Mouse (Mus musculus): ENCODE results near the gene Erc2. TPM values are rescaled to one million over a fixed set of nuclear protein-coding genes. Genes with fewer than 3 reads are reported as not detected.

Erc2 gene
- polyA plus RNA-seq, 1 experiment from 2014 or later = 2.7 TPM

DNA sequence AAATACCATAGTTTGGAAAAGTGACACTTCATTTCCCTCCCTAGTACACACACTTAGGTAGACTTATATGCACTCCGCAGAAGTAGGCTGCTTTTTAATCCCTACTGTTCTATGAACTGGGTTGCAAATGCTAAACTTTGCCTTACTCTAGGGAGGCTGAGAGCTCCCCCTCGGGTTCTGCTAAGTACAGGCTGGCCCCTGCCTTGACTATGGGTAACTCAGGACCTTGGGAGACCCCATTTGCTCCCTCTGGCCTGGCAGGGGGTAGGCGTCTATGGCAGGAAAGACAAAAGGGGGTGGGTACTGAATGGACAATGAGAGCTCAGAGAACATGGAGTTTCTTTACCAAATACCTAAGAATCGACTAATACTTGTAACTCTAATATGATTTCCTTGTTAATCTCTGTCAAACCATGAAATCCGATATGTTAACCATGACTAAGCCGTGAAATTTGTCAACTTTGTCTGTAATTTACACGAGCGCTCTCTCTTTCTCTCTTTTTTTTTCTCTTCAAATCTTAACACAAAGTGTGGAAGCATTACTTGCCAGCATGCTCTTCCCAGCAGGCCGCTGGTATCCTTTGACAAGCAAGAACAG is 754.1 kb downstream of the Erc2 start:
- no peaks in the 10 kb centered on the region for H3K9me3 ChIP-seq (replicated peaks; ENCODE audit: control insufficient read depth, low read length)
- WGBS = 51% methylated on average over 9 of the region's 9 CpGs
- ATAC-seq (ENCODE audit: insufficient read depth, low FRiP score) = no peak
- H3K27me3 ChIP-seq (ENCODE audit: control insufficient read depth, insufficient read depth, low read length) = no peaks in the 10 kb centered on the region
- H3K9ac ChIP-seq (ENCODE audit: low read length) = no peak overlapping the region
- H3K36me3 ChIP-seq (ENCODE audit: control insufficient read depth, insufficient read depth, low read length) = no peaks in the 10 kb centered on the region
- H3K4me2 ChIP-seq (ENCODE audit: low read depth, low read length) = 0 out of 2 replicates have a peak overlapping the region, but pooled peaks have one; percentile 12
- peaks cover 6% of the 10 kb centered on the region; the same call in 1 of the 2 replicates for H3K4me1 ChIP-seq (ENCODE audit: control insufficient read depth, insufficient read depth, low read length)
- H3K27ac ChIP-seq (ENCODE audit: low read length) = no peak overlapping the region
- H3K4me3 ChIP-seq (replicated peaks; ENCODE audit: low read length) = no peak overlapping the region

DNA sequence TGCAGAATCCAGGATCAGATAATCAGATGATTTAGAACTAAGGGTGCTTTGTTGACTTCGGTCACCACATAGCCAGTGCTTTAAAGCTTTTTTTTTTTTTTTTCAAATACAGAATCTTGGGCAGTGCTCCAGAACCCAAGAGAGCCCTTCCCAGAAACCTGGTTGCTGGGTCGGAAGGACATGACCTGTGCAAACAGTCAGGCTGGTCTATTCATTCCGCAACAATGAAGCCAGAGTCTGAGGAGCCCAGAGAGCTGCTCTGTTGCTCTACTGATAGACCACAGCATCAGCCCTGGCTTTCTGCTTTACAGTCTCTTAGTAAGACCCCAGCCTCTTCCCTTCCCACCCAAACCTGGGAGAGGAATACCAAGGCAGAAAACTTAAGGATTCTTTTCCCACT is 755.3 kb downstream of the Erc2 start:
- no peak for ATAC-seq (ENCODE audit: insufficient read depth, low FRiP score)
- WGBS = 63% methylated on average over 3 of the region's 3 CpGs

DNA sequence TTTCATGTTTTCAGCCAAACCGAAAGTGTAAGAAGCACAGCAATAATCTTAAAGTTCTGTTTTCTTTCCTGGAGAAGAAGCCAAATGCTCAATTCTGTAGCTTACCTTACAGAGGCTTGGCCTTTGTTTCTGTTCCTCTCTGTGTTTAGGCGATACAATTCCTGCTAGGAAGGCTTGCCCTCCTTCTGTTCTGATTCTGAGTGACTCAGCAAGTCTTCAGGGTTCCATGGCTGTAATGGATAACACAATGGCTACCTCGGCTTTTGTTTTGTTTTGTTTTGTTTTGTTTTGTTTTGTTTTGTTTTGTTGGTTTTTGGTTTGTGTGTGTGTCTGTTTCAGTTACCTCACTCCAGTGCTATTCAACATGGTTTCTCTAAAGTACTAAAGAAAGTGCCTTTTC is 757.9 kb downstream of the Erc2 start:
- Histone ChIP-seq H3K27ac (ENCODE audit: low read length) (no peak overlapping the region), H3K4me2 (ENCODE audit: low read depth, low read length) (no peak overlapping the region), H3K9ac (ENCODE audit: low read length) (no peak overlapping the region), H3K27me3 (ENCODE audit: control insufficient read depth, insufficient read depth, low read length) (no peaks in the 10 kb centered on the region), H3K4me3 (replicated peaks; ENCODE audit: low read length) (no peak overlapping the region), H3K4me1 (ENCODE audit: control insufficient read depth, insufficient read depth, low read length) (peaks cover 6% of the 10 kb centered on the region; the same call in 1 of the 2 replicates), H3K9me3 (replicated peaks; ENCODE audit: control insufficient read depth, low read length) (no peaks in the 10 kb centered on the region), H3K36me3 (ENCODE audit: control insufficient read depth, insufficient read depth, low read length) (no peaks in the 10 kb centered on the region)
- no peak for ATAC-seq (ENCODE audit: insufficient read depth, low FRiP score)
- WGBS = 85% methylated on average over 3 of the region's 3 CpGs

More for the DNA sequence above, 755.3 kb downstream of the Erc2 start:
- no peaks in the 10 kb centered on the region for H3K36me3 ChIP-seq (ENCODE audit: control insufficient read depth, insufficient read depth, low read length)
- no peak overlapping the region for H3K4me3 ChIP-seq (replicated peaks; ENCODE audit: low read length)
- H3K9me3 ChIP-seq (replicated peaks; ENCODE audit: control insufficient read depth, low read length) = no peaks in the 10 kb centered on the region
- no peak overlapping the region for H3K27ac ChIP-seq (ENCODE audit: low read length)
- peaks cover 6% of the 10 kb centered on the region; the same call in 1 of the 2 replicates for H3K4me1 ChIP-seq (ENCODE audit: control insufficient read depth, insufficient read depth, low read length)
- H3K9ac ChIP-seq (ENCODE audit: low read length) = no peak overlapping the region
- no peaks in the 10 kb centered on the region for H3K27me3 ChIP-seq (ENCODE audit: control insufficient read depth, insufficient read depth, low read length)
- no peak overlapping the region for H3K4me2 ChIP-seq (ENCODE audit: low read depth, low read length)

DNA sequence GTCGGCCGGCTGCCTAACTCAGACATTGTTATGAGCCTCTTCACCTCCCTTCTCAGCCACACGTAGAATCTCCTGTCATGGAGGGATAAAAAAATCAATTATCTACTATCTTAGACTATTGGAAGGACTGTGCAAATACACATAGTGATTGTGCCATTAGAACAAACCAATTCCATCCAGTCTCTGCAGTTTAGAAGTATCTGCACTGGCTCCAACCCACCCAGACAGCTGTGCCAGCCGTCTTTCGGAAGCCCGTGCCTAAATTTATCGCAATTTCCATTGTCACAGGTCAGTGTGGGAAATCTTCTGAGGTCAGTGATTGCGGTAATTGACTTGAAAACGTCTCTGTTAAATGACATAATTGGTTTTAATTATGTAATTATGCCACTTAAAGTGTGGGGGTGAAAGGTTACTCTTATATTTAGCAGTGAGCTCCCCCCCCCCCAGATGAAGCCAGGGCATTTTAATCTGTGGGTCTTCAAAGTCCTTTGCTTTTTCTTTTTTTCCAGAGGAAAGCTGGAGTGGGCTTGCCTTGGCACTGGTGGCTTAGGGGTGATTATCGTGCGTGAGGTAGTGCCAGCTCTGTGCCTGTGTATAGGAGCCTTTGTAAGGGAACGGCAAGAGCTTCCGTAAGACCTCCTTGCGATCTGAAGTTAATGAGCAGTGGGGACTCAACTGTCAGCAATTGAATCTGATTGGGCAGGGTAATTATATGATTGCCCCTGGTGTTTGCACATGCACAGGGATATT is 759.7 kb downstream of the Erc2 start:
- Histone ChIP-seq H3K27ac (ENCODE audit: low read length) (no peak overlapping the region), H3K4me1 (ENCODE audit: control insufficient read depth, insufficient read depth, low read length) (no peaks in the 10 kb centered on the region; the same call in 1 of the 2 replicates), H3K27me3 (ENCODE audit: control insufficient read depth, insufficient read depth, low read length) (no peaks in the 10 kb centered on the region), H3K36me3 (ENCODE audit: control insufficient read depth, insufficient read depth, low read length) (no peaks in the 10 kb centered on the region), H3K4me2 (ENCODE audit: low read depth, low read length) (no peak overlapping the region), H3K9me3 (replicated peaks; ENCODE audit: control insufficient read depth, low read length) (no peaks in the 10 kb centered on the region), H3K9ac (ENCODE audit: low read length) (no peak overlapping the region), H3K4me3 (replicated peaks; ENCODE audit: low read length) (no peak overlapping the region)
- ATAC-seq (ENCODE audit: insufficient read depth, low FRiP score) = no peak
- 75% methylated on average over 14 of the region's 14 CpGs for WGBS

DNA sequence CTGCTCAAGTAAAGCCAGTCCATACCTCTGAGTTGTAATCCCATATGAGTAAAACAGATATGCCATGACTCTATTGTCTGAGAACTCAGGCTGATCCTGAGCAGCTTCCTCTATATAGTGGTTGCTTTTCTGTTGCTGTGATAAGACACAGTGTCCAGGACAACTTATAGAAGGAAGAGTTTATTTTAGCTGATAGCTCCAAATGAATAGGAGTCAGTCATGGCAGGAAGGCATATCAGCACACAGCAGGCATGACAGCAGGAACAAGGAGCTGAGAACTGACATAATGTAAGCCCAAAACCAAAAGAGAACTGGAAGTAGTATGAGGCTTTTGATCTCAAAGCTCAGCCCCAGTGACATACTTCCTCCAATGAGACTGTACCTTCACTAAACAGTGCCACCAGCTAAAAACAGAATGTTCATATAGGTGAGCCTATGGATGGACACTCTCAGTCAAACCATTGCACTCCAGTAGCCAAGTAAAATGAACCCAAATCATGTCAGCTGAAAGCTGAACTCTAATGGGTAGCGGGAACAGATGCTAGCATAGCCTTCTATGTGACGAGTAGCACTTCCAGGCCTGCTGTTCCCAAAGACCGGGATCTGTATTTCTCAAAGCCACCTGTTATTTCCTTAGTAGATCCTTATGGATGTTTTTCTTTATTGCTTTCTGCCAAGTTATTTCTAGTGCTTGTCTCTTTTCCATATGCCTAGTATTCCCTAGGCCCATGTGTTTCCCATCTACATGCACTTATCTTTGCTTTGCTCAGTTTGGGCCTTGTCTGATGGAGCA is 764.8 kb downstream of the Erc2 start:
- no peak for ATAC-seq (ENCODE audit: insufficient read depth, low FRiP score)
- H3K9me3 ChIP-seq (replicated peaks; ENCODE audit: control insufficient read depth, low read length) = no peaks in the 10 kb centered on the region
- WGBS = 91% methylated on average over 3 of the region's 3 CpGs
- H3K4me1 ChIP-seq (ENCODE audit: control insufficient read depth, insufficient read depth, low read length) = no peaks in the 10 kb centered on the region
- H3K4me3 ChIP-seq (replicated peaks; ENCODE audit: low read length) = no peak overlapping the region
- H3K27me3 ChIP-seq (ENCODE audit: control insufficient read depth, insufficient read depth, low read length) = no peaks in the 10 kb centered on the region
- H3K27ac ChIP-seq (ENCODE audit: low read length) = no peak overlapping the region
- no peak overlapping the region for H3K4me2 ChIP-seq (ENCODE audit: low read depth, low read length)
- no peaks in the 10 kb centered on the region for H3K36me3 ChIP-seq (ENCODE audit: control insufficient read depth, insufficient read depth, low read length)
- H3K9ac ChIP-seq (ENCODE audit: low read length) = no peak overlapping the region

DNA sequence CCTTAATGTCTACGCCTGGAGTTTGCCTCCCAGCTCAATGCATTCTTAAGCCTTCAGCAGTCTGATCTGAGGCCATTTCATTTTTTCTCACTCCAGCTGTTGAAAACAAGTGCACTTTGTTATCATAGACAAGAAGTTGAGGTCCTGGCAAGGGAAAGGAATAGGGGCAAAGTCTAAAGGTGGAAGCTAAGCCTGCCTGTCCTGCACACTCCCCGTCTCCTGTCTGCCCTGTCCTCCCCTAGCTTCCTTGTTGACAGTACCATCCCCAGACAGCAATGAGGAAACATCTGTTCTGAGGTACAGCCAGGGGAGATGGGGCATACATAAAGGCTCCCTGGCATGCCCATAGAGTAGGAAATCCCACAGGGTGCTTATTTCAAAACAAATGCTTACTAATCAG is 776.7 kb downstream of the Erc2 start:
- Histone ChIP-seq H3K27ac (ENCODE audit: low read length) (no peak overlapping the region), H3K4me3 (replicated peaks; ENCODE audit: low read length) (no peak overlapping the region), H3K27me3 (ENCODE audit: control insufficient read depth, insufficient read depth, low read length) (no peaks in the 10 kb centered on the region), H3K9ac (ENCODE audit: low read length) (no peak overlapping the region), H3K4me2 (ENCODE audit: low read depth, low read length) (no peak overlapping the region), H3K4me1 (ENCODE audit: control insufficient read depth, insufficient read depth, low read length) (no peaks in the 10 kb centered on the region), H3K9me3 (replicated peaks; ENCODE audit: control insufficient read depth, low read length) (no peaks in the 10 kb centered on the region), H3K36me3 (ENCODE audit: control insufficient read depth, insufficient read depth, low read length) (no peaks in the 10 kb centered on the region)
- WGBS = 72% methylated on average over 2 of the region's 2 CpGs
- ATAC-seq (ENCODE audit: insufficient read depth, low FRiP score) = peak; percentile 64; the same call in 1 of the 2 replicates

DNA sequence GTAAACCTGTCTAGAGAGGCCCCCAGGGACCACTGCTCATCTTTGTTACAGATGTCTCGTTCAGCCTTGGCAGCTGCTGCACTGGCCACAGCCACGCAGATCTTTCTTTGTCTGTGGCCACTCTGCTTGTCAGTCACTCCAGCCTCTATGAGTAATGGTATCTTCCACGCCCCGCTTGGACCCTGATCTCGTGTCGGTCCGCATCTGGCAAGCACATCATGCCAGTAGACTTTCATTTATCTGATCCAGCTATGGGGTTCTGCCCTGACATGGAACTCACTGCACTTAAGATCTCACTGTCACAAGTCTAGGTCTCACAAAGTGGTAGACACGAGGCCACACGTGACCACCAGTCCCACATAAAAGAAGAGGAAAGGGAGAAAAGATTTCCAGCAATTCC is 777.7 kb downstream of the Erc2 start:
- no peaks in the 10 kb centered on the region for H3K36me3 ChIP-seq (ENCODE audit: control insufficient read depth, insufficient read depth, low read length)
- no peaks in the 10 kb centered on the region for H3K9me3 ChIP-seq (replicated peaks; ENCODE audit: control insufficient read depth, low read length)
- ATAC-seq (ENCODE audit: insufficient read depth, low FRiP score) = no peak
- 81% methylated on average over 9 of the region's 9 CpGs for WGBS
- no peak overlapping the region for H3K4me3 ChIP-seq (replicated peaks; ENCODE audit: low read length)
- H3K4me2 ChIP-seq (ENCODE audit: low read depth, low read length) = no peak overlapping the region
- no peak overlapping the region for H3K9ac ChIP-seq (ENCODE audit: low read length)
- no peak overlapping the region for H3K27ac ChIP-seq (ENCODE audit: low read length)
- H3K4me1 ChIP-seq (ENCODE audit: control insufficient read depth, insufficient read depth, low read length) = no peaks in the 10 kb centered on the region
- H3K27me3 ChIP-seq (ENCODE audit: control insufficient read depth, insufficient read depth, low read length) = no peaks in the 10 kb centered on the region

DNA sequence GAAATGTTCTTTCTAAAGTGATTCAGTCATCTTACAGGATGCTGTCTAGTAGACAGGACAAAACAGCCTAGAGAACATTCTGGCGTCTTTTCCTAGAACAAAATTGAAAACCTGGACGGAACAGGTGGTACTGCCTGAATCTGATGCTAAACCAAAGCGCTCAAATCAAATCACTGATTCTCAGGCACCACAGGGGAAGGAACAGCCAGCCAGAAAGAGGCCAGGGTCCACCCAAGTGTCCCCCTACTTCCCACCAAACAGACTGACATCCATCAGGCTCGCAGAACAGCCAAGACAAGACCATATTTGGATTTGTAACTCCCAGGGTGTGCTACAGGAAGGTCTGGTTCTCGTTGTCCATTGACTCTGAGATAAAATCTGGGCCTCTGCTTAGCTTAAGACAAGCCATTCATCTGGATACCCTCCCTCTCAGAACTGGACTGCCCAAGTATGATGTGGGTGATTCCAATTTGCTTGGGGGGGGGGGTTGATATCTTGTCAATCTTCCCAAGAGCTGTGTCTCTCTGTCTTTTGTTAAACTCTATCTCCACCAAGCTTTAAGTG is 783.1 kb downstream of the Erc2 start:
- no peak overlapping the region for H3K27ac ChIP-seq (ENCODE audit: low read length)
- H3K9ac ChIP-seq (ENCODE audit: low read length) = no peak overlapping the region
- WGBS = 64% methylated on average over 5 of the region's 5 CpGs
- no peak overlapping the region for H3K4me3 ChIP-seq (replicated peaks; ENCODE audit: low read length)
- no peaks in the 10 kb centered on the region for H3K27me3 ChIP-seq (ENCODE audit: control insufficient read depth, insufficient read depth, low read length)
- no peak for ATAC-seq (ENCODE audit: insufficient read depth, low FRiP score)
- no peaks in the 10 kb centered on the region for H3K36me3 ChIP-seq (ENCODE audit: control insufficient read depth, insufficient read depth, low read length)
- no peaks in the 10 kb centered on the region for H3K9me3 ChIP-seq (replicated peaks; ENCODE audit: control insufficient read depth, low read length)
- no peak overlapping the region for H3K4me2 ChIP-seq (ENCODE audit: low read depth, low read length)
- H3K4me1 ChIP-seq (ENCODE audit: control insufficient read depth, insufficient read depth, low read length) = peaks cover 9% of the 10 kb centered on the region; the same call in 1 of the 2 replicates
